Mouse (Mus musculus): ENCODE measurements at regions not wholly inside any gene's neighbourhood (a gene's known extent, or its start where the extent isn't known, plus 50 kb on each side); places are given as distances from the start of the nearest gene placed in this dataset.

DNA sequence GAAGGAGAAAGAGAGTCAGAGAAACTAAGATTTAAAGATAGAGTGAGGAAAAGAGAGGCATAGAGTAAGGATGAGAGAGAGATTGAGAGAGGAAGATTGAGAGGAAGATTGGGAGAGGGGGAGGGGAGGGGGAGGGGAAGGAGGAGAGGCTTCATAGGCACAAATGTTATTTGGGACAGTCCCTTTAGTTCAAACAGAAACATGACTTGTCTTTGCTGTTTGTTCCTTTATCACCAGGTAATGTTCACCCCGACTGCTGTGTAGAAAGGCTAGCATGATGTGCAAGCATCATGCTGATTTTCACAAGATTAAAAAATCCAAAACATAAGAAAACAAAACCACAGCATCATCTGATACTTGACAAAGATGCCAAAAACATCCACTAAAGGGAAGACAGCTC is 579.1 kb downstream of the Gsdmc2 start:
- no peaks in the 10 kb centered on the region for H3K36me3 ChIP-seq
- H3K27ac ChIP-seq, result no peak overlapping the region
- no peak overlapping the region for H3K4me3 ChIP-seq
- no peak for DNase-seq (ENCODE audit: low spot score)
- H3K27me3 ChIP-seq (ENCODE audit: low read depth, poor library complexity, severe bottlenecking), result no peaks in the 10 kb centered on the region
- 89% methylated on average over 1 of the region's 1 CpGs for WGBS
- no peaks in the 10 kb centered on the region for H3K9me3 ChIP-seq (replicated peaks)
- no peaks in the 10 kb centered on the region for H3K4me1 ChIP-seq

DNA sequence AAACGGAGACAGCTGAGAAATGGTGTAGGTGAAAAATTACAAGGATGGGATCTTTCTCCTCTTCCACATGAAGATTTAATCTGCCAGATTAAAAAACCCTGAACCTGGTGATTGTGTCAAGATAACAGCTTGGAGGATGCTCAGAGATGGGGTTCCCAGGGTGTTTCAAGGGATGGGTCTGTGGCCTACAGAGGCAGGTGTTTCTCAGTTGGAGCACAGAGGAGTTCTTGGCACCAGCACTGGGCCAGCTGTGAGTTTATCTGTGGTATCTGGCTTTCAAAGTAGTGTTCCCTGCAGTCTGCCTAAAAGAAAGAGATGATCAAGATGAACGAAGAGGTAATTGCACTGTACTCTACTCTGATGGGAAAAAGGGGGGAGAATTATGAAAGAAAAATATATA is 589.2 kb downstream of the Gsdmc2 start:
- Histone ChIP-seq H3K9me3 (replicated peaks) (no peaks in the 10 kb centered on the region), H3K4me3 (no peak overlapping the region), H3K36me3 (no peaks in the 10 kb centered on the region), H3K27ac (no peak overlapping the region), H3K27me3 (ENCODE audit: low read depth, poor library complexity, severe bottlenecking) (no peaks in the 10 kb centered on the region), H3K4me1 (no peaks in the 10 kb centered on the region)
- 79% methylated on average over 2 of the region's 2 CpGs for WGBS
- DNase-seq (ENCODE audit: low spot score), result no peak

DNA sequence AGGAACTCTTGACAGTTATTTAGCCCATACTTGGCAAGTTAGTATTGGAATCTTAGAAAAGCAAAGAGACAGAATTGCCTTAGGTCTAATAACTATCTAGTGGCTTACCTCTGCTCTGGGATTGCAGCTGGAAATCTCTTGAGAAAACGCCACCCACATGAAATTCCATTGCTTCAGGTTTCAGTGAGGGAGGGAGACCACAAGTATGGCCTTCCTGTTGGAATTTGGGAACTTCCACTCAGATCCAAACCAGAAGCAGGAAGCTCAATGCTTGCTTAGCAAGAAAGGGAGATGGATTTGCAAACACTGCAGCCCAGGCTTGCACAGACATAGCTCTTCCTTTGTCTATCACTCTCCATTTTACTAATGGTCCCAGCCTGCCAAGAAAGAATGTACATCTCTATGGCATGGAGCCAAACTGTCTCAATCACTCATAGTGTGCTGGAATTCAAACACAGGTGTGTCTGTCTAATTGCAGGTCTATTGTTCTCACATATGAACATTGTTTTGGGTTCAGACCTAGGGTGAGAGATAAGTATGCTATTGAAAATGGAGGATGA is 592.1 kb downstream of the Gsdmc2 start:
- DNase-seq (ENCODE audit: low spot score), result no peak
- no peak overlapping the region for H3K4me3 ChIP-seq
- no peak overlapping the region for H3K27ac ChIP-seq
- H3K36me3 ChIP-seq, result no peaks in the 10 kb centered on the region
- WGBS, result 71% methylated on average over 1 of the region's 1 CpGs
- H3K4me1 ChIP-seq, result no peaks in the 10 kb centered on the region
- H3K27me3 ChIP-seq (ENCODE audit: low read depth, poor library complexity, severe bottlenecking), result no peaks in the 10 kb centered on the region
- no peaks in the 10 kb centered on the region for H3K9me3 ChIP-seq (replicated peaks)

DNA sequence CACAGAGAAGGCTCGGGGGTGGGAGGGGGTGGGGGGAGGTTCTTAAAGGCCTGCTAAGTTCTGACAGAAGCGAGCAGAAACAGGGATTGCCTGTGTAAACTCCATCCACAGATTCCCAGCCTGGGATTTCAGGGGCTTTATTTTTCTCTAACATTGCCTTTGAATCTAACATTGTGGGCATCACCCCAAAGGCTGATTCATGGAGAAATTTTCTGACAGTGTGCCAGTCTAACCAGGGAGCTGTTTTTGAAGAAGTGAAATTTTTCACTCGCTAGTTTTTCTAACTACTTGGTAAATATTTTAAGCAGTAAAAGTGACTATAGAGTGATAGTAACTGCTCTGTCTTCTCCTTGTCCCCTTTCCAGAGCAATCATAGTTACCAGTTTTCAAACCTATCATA is 606.4 kb downstream of the Gsdmc2 start:
- DNase-seq (ENCODE audit: low spot score), result no peak
- Histone ChIP-seq H3K4me3 (no peak overlapping the region), H3K36me3 (no peaks in the 10 kb centered on the region), H3K4me1 (no peaks in the 10 kb centered on the region), H3K9me3 (replicated peaks) (no peaks in the 10 kb centered on the region), H3K27me3 (ENCODE audit: low read depth, poor library complexity, severe bottlenecking) (no peaks in the 10 kb centered on the region), H3K27ac (no peak overlapping the region)
- WGBS, result 74% methylated on average over 3 of the region's 3 CpGs

DNA sequence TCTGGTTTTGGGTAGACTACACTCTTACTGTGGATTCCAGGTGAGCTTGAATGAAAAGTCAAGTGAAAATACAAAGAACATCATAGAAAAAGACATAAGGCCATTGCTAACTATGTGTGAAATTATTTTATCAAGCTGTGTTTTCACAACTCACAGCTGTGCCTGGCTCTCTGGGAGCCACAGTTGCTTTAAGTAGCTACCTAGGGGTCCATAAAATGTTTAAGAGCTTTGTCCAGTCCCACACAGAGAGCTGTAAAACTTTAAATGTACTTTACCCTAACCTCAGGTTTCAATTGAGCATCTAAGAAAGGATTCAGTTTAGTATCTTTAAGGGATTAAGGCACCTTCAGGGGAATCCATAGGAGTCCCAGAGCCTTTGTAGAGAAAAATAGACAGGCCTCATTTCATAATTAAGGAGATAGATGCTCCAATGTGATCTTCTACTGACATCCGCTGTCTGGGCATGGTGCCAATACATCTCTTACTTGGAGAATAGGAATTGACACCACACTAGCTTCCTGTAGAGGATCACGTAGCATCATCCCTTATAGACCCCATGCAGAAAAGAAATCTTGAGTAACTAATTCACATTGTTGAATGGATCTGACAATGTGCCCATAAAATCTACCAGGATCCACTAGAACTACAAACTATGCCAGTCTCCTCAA is 626.5 kb downstream of the Gsdmc2 start:
- Histone ChIP-seq H3K4me1 (0 out of 2 replicates have a peak, but pooled peaks cover under 1% of the 10 kb centered on the region), H3K27me3 (ENCODE audit: low read depth, poor library complexity, severe bottlenecking) (no peaks in the 10 kb centered on the region), H3K9me3 (replicated peaks) (no peaks in the 10 kb centered on the region), H3K27ac (no peak overlapping the region), H3K4me3 (no peak overlapping the region), H3K36me3 (no peaks in the 10 kb centered on the region)
- 88% methylated on average over 2 of the region's 2 CpGs for WGBS
- DNase-seq (ENCODE audit: low spot score), result no peak

DNA sequence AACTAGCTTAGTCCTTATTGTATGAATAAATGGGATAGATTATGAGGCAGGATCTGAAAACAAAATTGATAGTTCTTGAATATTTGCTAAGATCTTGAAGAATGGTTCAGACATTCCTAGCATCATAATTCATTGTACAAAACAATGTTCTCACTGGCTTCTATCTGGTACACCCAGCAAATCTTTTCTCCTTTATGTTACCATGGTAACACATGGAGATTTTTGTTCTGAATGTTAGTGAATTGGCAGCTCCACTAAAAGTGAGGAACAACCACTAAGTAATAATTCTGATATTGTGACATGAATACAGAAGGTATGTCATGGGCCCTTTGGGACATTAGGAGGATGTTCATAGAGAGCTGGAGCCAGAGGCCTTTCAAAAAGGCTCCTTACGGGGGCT is 639.8 kb downstream of the Gsdmc2 start:
- 96% methylated on average over 1 of the region's 1 CpGs for WGBS
- H3K4me1 ChIP-seq, result peaks cover 5% of the 10 kb centered on the region
- no peak for DNase-seq (ENCODE audit: low spot score)

DNA sequence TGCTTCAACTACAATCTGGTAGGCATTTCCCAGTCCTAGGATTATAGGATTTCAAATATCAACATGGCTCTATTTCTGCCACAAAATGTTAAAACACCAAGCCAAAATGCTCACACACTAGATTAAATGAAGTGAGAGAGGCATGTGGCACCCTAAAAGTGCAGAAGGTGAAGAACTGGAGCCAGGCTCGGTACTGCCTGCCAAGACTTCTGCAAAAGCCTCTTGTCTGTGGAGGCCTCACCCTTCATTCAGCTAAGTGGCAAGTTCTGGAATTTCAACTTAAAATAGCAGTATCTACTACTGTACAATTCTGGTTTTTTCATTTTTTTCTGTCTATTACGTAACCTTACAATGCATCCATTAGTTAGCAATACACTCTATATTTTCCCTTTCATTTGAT is 649.9 kb downstream of the Gsdmc2 start:
- no peak overlapping the region for H3K4me3 ChIP-seq

More for the DNA sequence above, 639.8 kb downstream of the Gsdmc2 start:
- H3K27me3 ChIP-seq (ENCODE audit: low read depth, poor library complexity, severe bottlenecking), result no peaks in the 10 kb centered on the region
- H3K9me3 ChIP-seq (replicated peaks), result no peaks in the 10 kb centered on the region
- H3K36me3 ChIP-seq, result no peaks in the 10 kb centered on the region
- no peak overlapping the region for H3K27ac ChIP-seq
- H3K4me3 ChIP-seq, result no peak overlapping the region

DNA sequence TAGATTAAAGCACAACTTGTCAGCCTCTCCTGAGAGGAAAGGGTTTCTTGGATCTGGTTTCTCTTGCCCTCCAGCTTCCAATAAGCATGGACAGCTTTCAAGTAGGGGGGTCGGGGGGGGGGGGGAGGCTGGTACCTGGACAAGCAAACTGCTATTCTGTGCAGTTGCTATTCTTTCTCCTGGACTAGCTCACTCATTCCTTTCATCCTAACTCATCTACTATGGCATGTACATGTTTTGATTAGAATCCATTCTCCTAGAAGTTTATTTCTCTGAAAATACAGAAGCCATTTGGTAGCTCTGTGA is 650.5 kb downstream of the Gsdmc2 start:
- 23% methylated on average over 1 of the region's 1 CpGs for WGBS
- Histone ChIP-seq H3K4me1 (peaks cover 48% of the 10 kb centered on the region), H3K9me3 (replicated peaks) (no peaks in the 10 kb centered on the region), H3K27me3 (ENCODE audit: low read depth, poor library complexity, severe bottlenecking) (no peaks in the 10 kb centered on the region), H3K36me3 (no peaks in the 10 kb centered on the region), H3K27ac (peak overlapping the region; percentile 75), H3K4me3 (no peak overlapping the region)
- peak; percentile 57 for DNase-seq (ENCODE audit: low spot score)

More for the DNA sequence above, 649.9 kb downstream of the Gsdmc2 start:
- Histone ChIP-seq H3K9me3 (replicated peaks) (no peaks in the 10 kb centered on the region), H3K27ac (peak overlapping the region; percentile 75), H3K27me3 (ENCODE audit: low read depth, poor library complexity, severe bottlenecking) (no peaks in the 10 kb centered on the region), H3K36me3 (no peaks in the 10 kb centered on the region), H3K4me1 (peaks cover 42% of the 10 kb centered on the region)
- no peak for DNase-seq (ENCODE audit: low spot score)
- 88% methylated on average over 2 of the region's 2 CpGs for WGBS

DNA sequence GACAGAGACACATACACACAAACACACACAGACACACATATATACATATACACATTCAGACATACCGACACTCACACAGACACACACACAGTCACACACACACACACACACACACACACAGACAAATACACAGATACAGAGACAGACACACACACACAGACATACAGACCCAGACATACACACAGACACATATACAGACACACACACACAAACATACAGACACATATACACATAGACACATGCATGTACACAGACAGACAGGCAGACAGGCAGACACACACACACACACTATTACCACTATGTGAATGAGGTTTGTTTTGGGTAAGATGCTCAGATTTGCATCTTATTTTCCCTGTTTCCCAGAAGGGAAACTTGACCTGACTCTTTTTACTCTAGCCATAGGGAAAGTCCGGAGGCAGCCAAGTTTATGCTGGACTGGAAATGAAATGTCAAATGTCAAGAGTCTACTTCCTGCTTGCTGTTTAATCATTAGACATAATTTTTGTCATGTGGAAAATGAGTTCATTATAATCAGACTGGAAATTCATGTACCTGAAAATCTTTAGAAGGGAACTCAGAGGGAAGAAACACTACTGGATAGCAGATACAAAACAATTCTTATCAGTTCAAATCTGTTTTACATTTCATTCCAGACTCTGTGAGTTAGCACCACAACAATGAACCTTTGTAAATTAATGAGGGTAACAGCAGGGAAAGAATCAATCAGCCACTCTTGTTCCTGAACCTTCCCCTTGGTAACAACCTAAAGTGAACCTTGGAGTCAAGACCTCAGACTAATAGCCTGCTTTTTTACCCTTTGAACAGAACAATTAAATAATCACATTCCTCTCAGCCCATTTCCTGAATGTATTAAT is 651.1 kb downstream of the Gsdmc2 start:
- 48% methylated on average over 2 of the region's 2 CpGs for WGBS
- Histone ChIP-seq H3K36me3 (no peaks in the 10 kb centered on the region), H3K4me1 (peaks cover 52% of the 10 kb centered on the region), H3K27me3 (ENCODE audit: low read depth, poor library complexity, severe bottlenecking) (no peaks in the 10 kb centered on the region), H3K27ac (peak overlapping the region; percentile 75), H3K9me3 (replicated peaks) (no peaks in the 10 kb centered on the region), H3K4me3 (no peak overlapping the region)
- no peak for DNase-seq (ENCODE audit: low spot score)

DNA sequence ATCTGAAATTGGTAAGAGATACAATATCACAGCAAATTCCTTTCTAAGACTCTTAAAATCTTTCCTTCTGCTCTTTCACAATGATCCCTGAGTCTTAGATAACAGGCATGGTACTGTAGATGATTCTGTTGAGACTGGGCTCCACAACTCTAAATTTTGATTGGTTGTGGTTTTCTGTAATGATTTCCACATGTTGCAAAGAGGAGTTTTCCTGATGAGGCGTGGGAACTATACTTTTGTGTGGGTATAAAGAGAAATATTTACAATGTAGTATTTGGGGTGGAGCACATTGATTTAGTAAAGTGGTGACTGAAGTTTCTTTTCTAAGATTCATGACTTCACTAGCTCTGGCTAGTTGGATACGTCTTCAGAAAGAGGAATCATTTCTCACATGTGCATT is 653.2 kb downstream of the Gsdmc2 start:
- no peaks in the 10 kb centered on the region for H3K36me3 ChIP-seq
- WGBS, result 50% methylated on average over 2 of the region's 2 CpGs
- H3K27me3 ChIP-seq (ENCODE audit: low read depth, poor library complexity, severe bottlenecking), result no peaks in the 10 kb centered on the region
- peak overlapping the region; percentile 80; the same call in 1 of the 2 replicates for H3K27ac ChIP-seq
- no peaks in the 10 kb centered on the region for H3K9me3 ChIP-seq (replicated peaks)
- H3K4me3 ChIP-seq, result no peak overlapping the region
- peaks cover 52% of the 10 kb centered on the region for H3K4me1 ChIP-seq
- DNase-seq (ENCODE audit: low spot score), result no peak

DNA sequence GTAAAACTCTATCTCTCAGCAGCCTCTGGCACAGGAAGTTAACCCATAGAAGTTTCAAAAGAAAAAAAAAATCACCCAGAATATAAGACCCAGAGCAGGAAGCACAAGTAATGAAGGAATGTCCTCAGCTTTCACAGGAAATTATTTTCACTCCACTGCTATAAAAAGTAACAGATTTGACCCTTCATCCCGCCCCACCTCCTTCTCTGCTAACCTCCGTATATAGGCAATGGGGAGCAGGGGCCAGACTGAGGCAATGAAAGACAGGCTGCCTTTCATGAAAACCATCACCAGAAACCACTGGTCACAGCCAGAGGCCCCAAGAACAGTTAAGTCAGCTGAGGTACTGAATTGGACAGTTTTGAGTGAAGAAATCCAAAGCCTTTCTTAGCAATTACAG is 654.9 kb downstream of the Gsdmc2 start:
- DNase-seq (ENCODE audit: low spot score), result peak; percentile 51
- Histone ChIP-seq H3K36me3 (no peaks in the 10 kb centered on the region), H3K27me3 (ENCODE audit: low read depth, poor library complexity, severe bottlenecking) (no peaks in the 10 kb centered on the region), H3K9me3 (replicated peaks) (no peaks in the 10 kb centered on the region), H3K4me1 (peaks cover 50% of the 10 kb centered on the region), H3K27ac (peak overlapping the region; percentile 80), H3K4me3 (no peak overlapping the region)
- WGBS, result 25% methylated on average over 2 of the region's 2 CpGs

DNA sequence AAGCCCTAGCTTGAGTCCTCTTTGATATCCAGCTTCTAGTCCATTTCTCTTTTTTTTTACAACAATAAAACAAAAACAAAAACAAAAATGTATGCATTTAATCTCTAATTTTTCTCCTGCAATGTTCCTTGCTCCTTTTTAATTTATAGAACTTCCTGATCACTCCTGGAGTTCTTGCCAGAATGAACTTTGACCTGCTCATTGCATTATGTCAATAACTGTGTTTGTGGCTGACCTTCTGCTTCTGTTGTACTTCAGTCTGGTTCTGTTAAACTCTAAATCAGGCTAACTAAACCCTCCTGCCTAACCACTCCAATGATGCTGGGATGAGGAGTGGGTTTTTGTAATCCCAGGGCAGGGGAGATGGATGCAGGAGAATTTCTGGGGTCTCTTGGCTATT is 674.0 kb downstream of the Gsdmc2 start:
- Histone ChIP-seq H3K27ac (no peak overlapping the region), H3K36me3 (no peaks in the 10 kb centered on the region), H3K27me3 (ENCODE audit: low read depth, poor library complexity, severe bottlenecking) (no peaks in the 10 kb centered on the region), H3K9me3 (replicated peaks) (no peaks in the 10 kb centered on the region), H3K4me1 (peaks cover 6% of the 10 kb centered on the region), H3K4me3 (no peak overlapping the region)
- no peak for DNase-seq (ENCODE audit: low spot score)

DNA sequence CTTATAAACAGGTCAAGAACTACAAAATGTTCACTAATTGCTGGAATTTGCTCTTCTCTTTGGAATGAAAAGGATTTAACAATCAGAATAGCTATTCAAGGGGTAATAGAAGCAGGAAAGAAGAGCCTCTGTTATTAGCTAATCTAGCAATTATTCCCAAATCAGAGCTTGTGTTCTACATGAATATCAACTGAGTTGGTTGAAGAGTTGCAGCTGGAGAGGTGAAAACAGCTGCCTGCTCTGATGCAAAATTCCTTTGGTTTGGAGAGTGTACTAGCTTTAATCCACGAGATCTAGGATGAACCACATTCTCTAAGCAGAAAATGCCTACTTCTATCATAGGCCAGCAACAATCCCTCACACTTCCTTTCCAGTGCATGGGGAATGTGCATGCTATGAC is 674.8 kb downstream of the Gsdmc2 start:
- H3K27ac ChIP-seq, result no peak overlapping the region
- DNase-seq (ENCODE audit: low spot score), result no peak
- 93% methylated on average over 1 of the region's 1 CpGs for WGBS
- no peaks in the 10 kb centered on the region for H3K36me3 ChIP-seq
- H3K4me3 ChIP-seq, result no peak overlapping the region
- no peaks in the 10 kb centered on the region for H3K9me3 ChIP-seq (replicated peaks)
- H3K27me3 ChIP-seq (ENCODE audit: low read depth, poor library complexity, severe bottlenecking), result no peaks in the 10 kb centered on the region
- H3K4me1 ChIP-seq, result peaks cover 6% of the 10 kb centered on the region

All from limb, embryonic 10.5 days (tissue).